Mouse (Mus musculus): Measurements from ENCODE around the gene Tmbim7. TPM values are rescaled to one million over a fixed set of nuclear protein-coding genes. Genes with fewer than 3 reads are reported as not detected.
"Not testable (repeated sequence)": the region's sequence is repeated elsewhere in the genome, so short reads cannot be mapped to it uniquely, and the experiment has no call there.

Tmbim7 gene
- not detected in 2 replicates for polyA plus RNA-seq (2011; ENCODE audit: insufficient read depth, insufficient read length, low read depth, missing spikeins)

DNA sequence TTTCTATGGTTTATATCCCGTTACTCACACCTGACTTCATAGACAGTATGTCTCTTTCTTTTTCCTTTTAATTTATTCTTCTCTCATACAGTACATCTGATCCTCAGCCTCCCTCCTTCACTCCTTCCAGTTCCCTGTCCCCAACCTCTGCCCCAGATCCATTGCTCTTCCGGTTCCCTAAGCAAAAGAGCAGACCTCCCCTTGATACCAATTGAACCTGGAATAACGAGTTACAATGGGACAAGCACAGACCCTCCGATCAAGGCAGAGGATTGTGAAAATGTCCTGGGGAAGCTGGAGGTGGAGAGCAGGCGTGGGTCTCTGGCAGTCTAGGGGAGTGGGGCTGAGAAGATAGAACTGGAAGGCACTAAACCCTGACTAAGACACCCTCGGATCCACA, at the start of gene Tmbim7:
Gene Tmbim7 (plus strand): TSS at position 301 of the 400 bp plus-strand sequence.
- Histone ChIP-seq H3K27ac (ENCODE audit: insufficient read depth, low read length) (no peak within 1 kb of the TSS), H3K27me3 (ENCODE audit: control insufficient read depth, insufficient read depth, low read length, poor library complexity, severe bottlenecking) (no peaks in the 10 kb centered on the region), H3K9me3 (replicated peaks; ENCODE audit: control insufficient read depth, insufficient read depth, low read length, poor library complexity, severe bottlenecking) (peaks cover 8% of the 10 kb centered on the region; the same call in 1 of the 2 replicates), H3K4me1 (ENCODE audit: control insufficient read depth, insufficient read depth, low read length) (no peaks in the 10 kb centered on the region), H3K36me3 (ENCODE audit: control insufficient read depth, insufficient read depth, low read length, poor library complexity, severe bottlenecking) (no peaks in the 10 kb centered on the region), H3K9ac (ENCODE audit: low read depth, poor library complexity, severe bottlenecking) (no peak within 1 kb of the TSS), H3K4me3 (ENCODE audit: low read depth, low read length) (no peak within 1 kb of the TSS)
- no peak for TF ChIP-seq POLR2A (IDR thresholded peaks at IDR 0.05; ENCODE audit: insufficient read depth, low read length)
- no peak for TF ChIP-seq EP300 (IDR thresholded peaks at IDR 0.05; ENCODE audit: insufficient read depth, low read depth, low read length)
- no peak for TF ChIP-seq CTCF (IDR thresholded peaks at IDR 0.05; ENCODE audit: low read depth, low read length)

DNA sequence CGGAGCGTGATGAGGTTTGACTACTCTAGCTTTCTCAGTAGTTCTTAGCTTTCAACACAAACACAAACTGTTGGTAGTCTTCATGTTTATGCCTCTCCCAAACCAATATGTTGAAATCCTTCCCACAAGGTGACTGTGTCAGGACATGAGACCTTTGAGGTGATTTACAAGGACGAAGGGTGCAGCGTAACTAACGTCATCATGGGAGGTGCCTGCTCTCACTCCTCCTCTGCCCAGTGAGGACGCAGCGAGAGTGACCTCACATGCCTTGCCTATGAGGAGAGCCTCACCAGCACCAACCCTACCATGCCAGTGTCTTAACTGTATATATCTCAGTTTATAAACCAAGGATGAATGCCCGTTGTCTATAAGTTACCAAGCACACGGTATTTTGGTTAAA, 43.9 kb upstream of the Tmbim7 start:
- Histone ChIP-seq H3K9me3 (replicated peaks; ENCODE audit: control insufficient read depth, insufficient read depth, low read length, poor library complexity, severe bottlenecking) (no peaks in the 10 kb centered on the region), H3K4me1 (ENCODE audit: control insufficient read depth, insufficient read depth, low read length) (no peaks in the 10 kb centered on the region), H3K27me3 (ENCODE audit: control insufficient read depth, insufficient read depth, low read length, poor library complexity, severe bottlenecking) (no peaks in the 10 kb centered on the region), H3K27ac (ENCODE audit: insufficient read depth, low read length) (no peak overlapping the region), H3K9ac (ENCODE audit: low read depth, poor library complexity, severe bottlenecking) (no peak overlapping the region), H3K36me3 (ENCODE audit: control insufficient read depth, insufficient read depth, low read length, poor library complexity, severe bottlenecking) (peaks cover 9% of the 10 kb centered on the region; the same call in 1 of the 2 replicates), H3K4me3 (ENCODE audit: low read depth, low read length) (no peak overlapping the region)
- TF ChIP-seq CTCF (IDR thresholded peaks at IDR 0.05; ENCODE audit: low read depth, low read length) (no peak), POLR2A (IDR thresholded peaks at IDR 0.05; ENCODE audit: insufficient read depth, low read length) (no peak), EP300 (IDR thresholded peaks at IDR 0.05; ENCODE audit: insufficient read depth, low read depth, low read length) (no peak)

DNA sequence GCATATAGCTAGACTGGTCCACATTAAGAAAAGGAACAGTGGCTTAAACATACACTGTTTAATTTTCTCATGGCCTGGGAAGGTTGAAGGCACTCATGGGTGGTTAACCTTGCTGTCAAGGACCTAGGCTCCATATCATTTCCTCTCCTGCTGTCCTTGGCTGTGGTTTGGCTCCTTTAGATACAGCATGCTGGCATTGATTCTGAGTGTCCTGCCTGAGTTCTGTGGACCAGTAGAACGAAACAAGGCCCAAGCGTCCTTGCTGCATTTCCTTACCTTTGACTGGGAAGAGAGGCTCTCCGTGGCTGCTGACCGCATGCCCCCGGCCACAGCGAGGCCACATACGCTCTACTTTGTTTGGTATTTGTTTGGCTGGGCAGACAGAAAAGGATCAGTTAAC, 41.7 kb upstream of the Tmbim7 start:
- TF ChIP-seq CTCF (IDR thresholded peaks at IDR 0.05; ENCODE audit: low read depth, low read length) (no peak), POLR2A (IDR thresholded peaks at IDR 0.05; ENCODE audit: insufficient read depth, low read length) (no peak), EP300 (IDR thresholded peaks at IDR 0.05; ENCODE audit: insufficient read depth, low read depth, low read length) (no peak)
- no peaks in the 10 kb centered on the region for H3K27me3 ChIP-seq (ENCODE audit: control insufficient read depth, insufficient read depth, low read length, poor library complexity, severe bottlenecking)
- H3K9ac ChIP-seq (ENCODE audit: low read depth, poor library complexity, severe bottlenecking): no peak overlapping the region
- H3K36me3 ChIP-seq (ENCODE audit: control insufficient read depth, insufficient read depth, low read length, poor library complexity, severe bottlenecking): peaks cover 9% of the 10 kb centered on the region; the same call in 1 of the 2 replicates
- no peak overlapping the region for H3K27ac ChIP-seq (ENCODE audit: insufficient read depth, low read length)
- H3K9me3 ChIP-seq (replicated peaks; ENCODE audit: control insufficient read depth, insufficient read depth, low read length, poor library complexity, severe bottlenecking): no peaks in the 10 kb centered on the region
- H3K4me1 ChIP-seq (ENCODE audit: control insufficient read depth, insufficient read depth, low read length): no peaks in the 10 kb centered on the region
- H3K4me3 ChIP-seq (ENCODE audit: low read depth, low read length): no peak overlapping the region

DNA sequence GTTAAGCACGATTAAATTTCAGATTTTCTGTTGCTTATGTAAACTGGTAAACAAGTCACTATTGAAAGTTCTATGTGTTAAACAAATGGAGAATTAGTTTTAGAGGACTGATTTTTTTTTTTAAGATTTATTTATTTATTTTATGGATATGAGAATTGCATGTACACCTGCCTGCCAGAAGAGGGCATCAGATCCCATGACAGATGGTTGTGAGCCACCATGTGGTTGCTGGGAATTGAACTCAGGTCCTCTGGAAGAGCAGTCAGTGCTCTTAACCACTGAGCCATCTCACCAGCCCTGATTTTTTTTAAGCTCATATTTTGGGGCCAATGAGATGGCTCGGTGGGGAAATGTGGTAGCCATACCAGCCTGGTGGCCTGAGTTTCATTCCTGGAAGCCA, 39.1 kb upstream of the Tmbim7 start:
- not testable (repeated sequence) for H3K27ac ChIP-seq (ENCODE audit: insufficient read depth, low read length); H3K36me3 ChIP-seq (ENCODE audit: control insufficient read depth, insufficient read depth, low read length, poor library complexity, severe bottlenecking); H3K4me3 ChIP-seq (ENCODE audit: low read depth, low read length)

DNA sequence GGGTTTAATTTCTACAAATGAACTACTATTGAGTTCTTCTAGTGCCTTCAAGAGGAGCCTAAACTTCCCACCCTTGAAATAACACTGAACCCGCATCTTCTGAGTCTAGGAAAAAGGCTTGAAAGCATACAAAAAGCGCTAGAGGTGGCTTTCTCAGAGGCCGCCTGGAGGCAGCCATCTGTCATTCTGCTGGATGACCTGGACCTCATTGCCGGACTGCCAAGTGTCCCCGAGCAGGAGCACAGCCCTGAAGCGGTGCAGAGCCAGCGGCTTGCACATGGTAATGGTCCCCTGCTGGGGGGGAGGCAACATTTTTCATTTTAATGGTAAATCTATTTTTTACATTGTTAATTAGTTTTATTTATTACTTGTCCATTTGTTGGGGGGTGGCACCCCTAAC, 30.5 kb upstream of the Tmbim7 start:
- Histone ChIP-seq H3K4me3 (ENCODE audit: low read depth, low read length) (no peak overlapping the region), H3K9ac (ENCODE audit: low read depth, poor library complexity, severe bottlenecking) (no peak overlapping the region), H3K9me3 (replicated peaks; ENCODE audit: control insufficient read depth, insufficient read depth, low read length, poor library complexity, severe bottlenecking) (no peaks in the 10 kb centered on the region), H3K27ac (ENCODE audit: insufficient read depth, low read length) (no peak overlapping the region), H3K36me3 (ENCODE audit: control insufficient read depth, insufficient read depth, low read length, poor library complexity, severe bottlenecking) (peaks cover 11% of the 10 kb centered on the region; the same call in 1 of the 2 replicates), H3K27me3 (ENCODE audit: control insufficient read depth, insufficient read depth, low read length, poor library complexity, severe bottlenecking) (no peaks in the 10 kb centered on the region), H3K4me1 (ENCODE audit: control insufficient read depth, insufficient read depth, low read length) (no peaks in the 10 kb centered on the region)
- no peak for TF ChIP-seq CTCF (IDR thresholded peaks at IDR 0.05; ENCODE audit: low read depth, low read length)
- no peak for TF ChIP-seq POLR2A (IDR thresholded peaks at IDR 0.05; ENCODE audit: insufficient read depth, low read length)
- TF ChIP-seq EP300 (IDR thresholded peaks at IDR 0.05; ENCODE audit: insufficient read depth, low read depth, low read length): no peak

More for the DNA sequence above, 39.1 kb upstream of the Tmbim7 start:
- not testable (repeated sequence) for H3K27me3 ChIP-seq (ENCODE audit: control insufficient read depth, insufficient read depth, low read length, poor library complexity, severe bottlenecking); H3K9me3 ChIP-seq (replicated peaks; ENCODE audit: control insufficient read depth, insufficient read depth, low read length, poor library complexity, severe bottlenecking); H3K9ac ChIP-seq (ENCODE audit: low read depth, poor library complexity, severe bottlenecking); H3K4me1 ChIP-seq (ENCODE audit: control insufficient read depth, insufficient read depth, low read length)

DNA sequence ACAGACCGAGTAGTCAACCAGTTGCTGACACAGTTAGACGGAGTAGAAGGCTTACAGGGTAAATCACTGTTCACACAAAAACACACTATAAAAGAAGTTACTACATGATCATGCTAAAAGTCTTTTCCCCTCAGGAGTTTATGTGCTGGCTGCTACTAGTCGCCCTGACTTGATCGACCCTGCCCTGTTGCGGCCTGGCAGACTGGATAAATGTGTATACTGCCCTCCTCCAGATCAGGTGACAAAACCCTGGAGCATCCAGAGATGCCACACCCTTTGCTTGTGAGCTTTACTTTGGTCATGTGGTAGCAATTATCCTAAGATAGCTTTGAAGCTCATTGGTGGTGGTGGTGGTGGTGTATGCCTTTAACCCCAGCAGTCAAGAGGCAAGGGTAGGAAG, 20.9 kb upstream of the Tmbim7 start:
- no peaks in the 10 kb centered on the region for H3K9me3 ChIP-seq (replicated peaks; ENCODE audit: control insufficient read depth, insufficient read depth, low read length, poor library complexity, severe bottlenecking)

More for the DNA sequence above, 20.9 kb upstream of the Tmbim7 start:
- no peaks in the 10 kb centered on the region for H3K27me3 ChIP-seq (ENCODE audit: control insufficient read depth, insufficient read depth, low read length, poor library complexity, severe bottlenecking)
- H3K36me3 ChIP-seq (ENCODE audit: control insufficient read depth, insufficient read depth, low read length, poor library complexity, severe bottlenecking): peaks cover 2% of the 10 kb centered on the region; the same call in 1 of the 2 replicates
- no peaks in the 10 kb centered on the region for H3K4me1 ChIP-seq (ENCODE audit: control insufficient read depth, insufficient read depth, low read length)
- H3K9ac ChIP-seq (ENCODE audit: low read depth, poor library complexity, severe bottlenecking): no peak overlapping the region
- TF ChIP-seq CTCF (IDR thresholded peaks at IDR 0.05; ENCODE audit: low read depth, low read length) (no peak), POLR2A (IDR thresholded peaks at IDR 0.05; ENCODE audit: insufficient read depth, low read length) (no peak), EP300 (IDR thresholded peaks at IDR 0.05; ENCODE audit: insufficient read depth, low read depth, low read length) (no peak)
- H3K4me3 ChIP-seq (ENCODE audit: low read depth, low read length): no peak overlapping the region
- H3K27ac ChIP-seq (ENCODE audit: insufficient read depth, low read length): no peak overlapping the region
